ENCODE assay signal across 16 mouse cellular contexts in the genomic region with DNA sequence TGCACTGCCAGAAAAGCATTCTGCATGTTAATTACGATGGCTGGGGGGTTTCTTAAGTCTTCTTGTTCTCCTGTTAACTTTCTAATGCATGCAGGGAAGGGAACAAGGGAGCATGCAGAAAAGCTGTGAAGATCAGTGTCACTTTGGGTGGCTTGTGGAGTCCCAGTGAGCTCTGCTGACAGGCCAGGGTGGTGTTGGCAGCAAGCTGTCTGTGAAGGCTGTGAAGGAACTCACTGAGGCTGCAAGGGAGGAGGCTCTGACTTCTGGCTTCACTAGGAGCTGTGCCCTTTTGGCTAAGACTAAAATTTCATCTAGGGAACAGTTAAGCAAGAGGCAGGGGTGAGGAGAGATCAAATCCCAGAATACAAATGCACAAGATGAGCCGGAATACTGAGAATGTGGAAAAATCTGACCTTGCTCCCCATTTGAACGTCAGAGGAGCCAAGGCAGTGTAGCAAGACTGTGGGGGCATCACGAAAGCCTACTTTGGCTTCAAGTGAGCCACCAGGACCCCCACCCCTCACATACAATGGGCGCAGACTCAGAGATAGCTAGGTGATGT.
DNase-seq lines count a peak whose midpoint lies in the region; ATAC-seq and TF ChIP-seq lines count a peak whose summit lies in the region.
"Had no signal": no experiment of that assay in that cellular context is flagged by ENCODE, and none has a peak within 500 bp of the region (broad histone marks: within the 10 kb centered on the region; RNA-seq: fewer than 3 reads in every experiment).

No protein-coding gene starts in this region.

- TF ChIP-seq POLR2A in lung, adult 2 months (IDR thresholded peaks at IDR 0.05; ENCODE audit: borderline replicate concordance, extremely low read depth, low read depth, low read length), result no peak

- ATAC-seq in lung, postnatal 0 days, result peak; percentile 63

- TF ChIP-seq EP300 in lung, postnatal 0 days (IDR thresholded peaks at IDR 0.05), result peak; percentile 65; the same call in 1 of the 2 replicates

- H3K27me3 ChIP-seq in lung, postnatal 0 days (replicated peaks; ENCODE audit: insufficient read depth, low read length), result no peaks in the 10 kb centered on the region
- H3K27me3 ChIP-seq: embryonic facial prominence, embryonic 12.5 days; stomach, embryonic 15.5 days had no signal

- no peak for TF ChIP-seq CTCF in lung, postnatal 0 days (IDR thresholded peaks at IDR 0.05)
- TF ChIP-seq CTCF in lung, adult 2 months (IDR thresholded peaks at IDR 0.05; ENCODE audit: insufficient read depth, low read length), result no peak

- 60% methylated on average over 5 of the region's 5 CpGs for WGBS in lung, postnatal 0 days
- 59% methylated on average over 5 of the region's 5 CpGs for WGBS in lung, adult 2 months

- H3K4me3 ChIP-seq in lung, postnatal 0 days (ENCODE audit: low read depth, low read length), result no peak overlapping the region
- no peak overlapping the region for H3K4me3 ChIP-seq in lung, adult 2 months (replicated peaks; ENCODE audit: extremely low read depth, low read depth, low read length)
- H3K4me3 ChIP-seq: embryonic facial prominence, embryonic 12.5 days; heart, embryonic 15.5 days; limb, embryonic 13.5 days; midbrain, embryonic 13.5 days; neural tube, embryonic 13.5 days; stomach, embryonic 15.5 days had no signal

- peak; percentile 43 for DNase-seq in adrenal gland, postnatal 14 days
- DNase-seq in adrenal gland, postnatal 4 days (ENCODE audit: low spot score in 2 of 2), result no peak
- DNase-seq in lung, postnatal 0 days (ENCODE audit: low spot score), result peak; percentile 87
- DNase-seq in lung, adult 2 months, result no peak
- DNase-seq in lung, postnatal 10 days, result peak; percentile 29
- peak; percentile 16 for DNase-seq in skeletal muscle tissue, adult 2 months (ENCODE audit: low read depth, low spot score)
- DNase-seq in heart, postnatal 25 days (ENCODE audit: low spot score), result no peak
- no peak for DNase-seq in left cerebral cortex, postnatal 4 days

- H3K36me3 ChIP-seq in lung, postnatal 0 days (ENCODE audit: insufficient read depth, low read length), result no peaks in the 10 kb centered on the region
- H3K36me3 ChIP-seq: embryonic facial prominence, embryonic 12.5 days; heart, embryonic 15.5 days; limb, embryonic 13.5 days; midbrain, embryonic 13.5 days; neural tube, embryonic 13.5 days; stomach, embryonic 15.5 days had no signal

- 0 out of 2 replicates have a peak overlapping the region, but pooled peaks have one; percentile 51 for H3K27ac ChIP-seq in lung, postnatal 0 days (ENCODE audit: low read length)
- H3K27ac ChIP-seq: embryonic facial prominence, embryonic 12.5 days; heart, embryonic 15.5 days; hindbrain, embryonic 14.5 days; limb, embryonic 13.5 days; midbrain, embryonic 13.5 days; neural tube, embryonic 13.5 days; stomach, embryonic 15.5 days had no signal

- H3K4me1 ChIP-seq in lung, postnatal 0 days (ENCODE audit: insufficient read depth, low read depth, low read length), result no peaks in the 10 kb centered on the region
- 0 out of 2 replicates have a peak, but pooled peaks cover 7% of the 10 kb centered on the region for H3K4me1 ChIP-seq in lung, adult 2 months (ENCODE audit: control insufficient read depth, insufficient read depth, low read length)
- H3K4me1 ChIP-seq: limb, embryonic 13.5 days; midbrain, embryonic 13.5 days; stomach, embryonic 15.5 days had no signal

- no peak overlapping the region for H3K9ac ChIP-seq in lung, postnatal 0 days (replicated peaks; ENCODE audit: low read depth)
- H3K9ac ChIP-seq: embryonic facial prominence, embryonic 12.5 days; heart, embryonic 15.5 days; hindbrain, embryonic 14.5 days; limb, embryonic 13.5 days; midbrain, embryonic 13.5 days; stomach, embryonic 15.5 days had no signal

- intact Hi-C loops in heart, postnatal 25 days (cut with DNase I), result loop anchor here (10.0 kb wide), 1 partner anchor 265 kb away; no protein-coding TSS in a partner anchor
- intact Hi-C loops in left cerebral cortex, postnatal 4 days (cut with DNase I), result loop anchor here (5.0 to 10.0 kb wide), 2 partner anchors 152 to 265 kb away; no protein-coding TSS in a partner anchor

- no peaks in the 10 kb centered on the region for H3K9me3 ChIP-seq in lung, postnatal 0 days (ENCODE audit: low read length)
- H3K9me3 ChIP-seq: embryonic facial prominence, embryonic 12.5 days; heart, embryonic 15.5 days; limb, embryonic 13.5 days; midbrain, embryonic 13.5 days; stomach, embryonic 15.5 days had no signal

- no peak overlapping the region for H3K4me2 ChIP-seq in lung, postnatal 0 days (replicated peaks; ENCODE audit: low read depth, low read length)
- H3K4me2 ChIP-seq: embryonic facial prominence, embryonic 12.5 days; heart, embryonic 15.5 days; hindbrain, embryonic 14.5 days; limb, embryonic 13.5 days; liver, embryonic 11.5 days; midbrain, embryonic 13.5 days; neural tube, embryonic 13.5 days; stomach, embryonic 15.5 days had no signal

Comparison
In these comparisons a context has a peak if more than half of its experiments do, and no peak if none do; other contexts are left out.
1. DNase-seq: peak in adrenal gland, postnatal 14 days (single experiment), lung, postnatal 0 days (single experiment), lung, postnatal 10 days (single experiment) and skeletal muscle tissue, adult 2 months (single experiment); none in adrenal gland, postnatal 4 days (0 of 2), lung, adult 2 months (single experiment), heart, postnatal 25 days (single experiment) and left cerebral cortex, postnatal 4 days (single experiment).